Mouse (Mus musculus): ENCODE measurements around the gene Myt1l. TPM values are rescaled to one million over a fixed set of nuclear protein-coding genes. Genes with fewer than 3 reads are reported as not detected.
A peak's percentile ranks its signal among the peaks of the same experiment; 100 is the strongest.

Myt1l gene
- polyA plus RNA-seq, 1 experiment from 2014 or later, result 0.03 TPM

GRCm38 (mm10) chr12:29916139-29916538 lies 388.0 kb downstream of the Myt1l start:
- POLR2A ChIA-PET, result no interaction called here
- DNase-seq (ENCODE audit: low read depth, low spot score) (no peak), ATAC-seq (no peak)
- no peak for TF ChIP-seq CTCF (IDR thresholded peaks at IDR 0.05)
- CTCF ChIA-PET, result no interaction called here
- H3K27me3 ChIP-seq, result no peaks in the 10 kb centered on the region
- in situ Hi-C loops (cut with MboI; ENCODE audit: low pct_unique_long_range_greater_than_20kb), result loop anchor here (25.0 kb wide), 1 partner anchor 971 kb away; the partner anchor contains the start of gene Alkal2

- ATAC-seq (no peak), DNase-seq (ENCODE audit: low read depth, low spot score) (no peak)
- in situ Hi-C loops (cut with MboI; ENCODE audit: low pct_unique_long_range_greater_than_20kb), result loop anchor here (25.0 kb wide), 1 partner anchor 970 kb away; the partner anchor contains the start of gene Alkal2
- H3K27me3 ChIP-seq, result no peaks in the 10 kb centered on the region
- TF ChIP-seq CTCF (IDR thresholded peaks at IDR 0.05), result no peak
- ChIA-PET CTCF (no interaction called here), POLR2A (no interaction called here)
These were observed 388.6 kb downstream of the Myt1l start for GRCm38 (mm10) chr12:29916807-29917206.

GRCm38 (mm10) chr12:29920298-29920697 lies 392.1 kb downstream of the Myt1l start:
- H3K27me3 ChIP-seq, result no peaks in the 10 kb centered on the region
- no peak for TF ChIP-seq CTCF (IDR thresholded peaks at IDR 0.05)
- ChIA-PET CTCF (interaction anchor here (1.0 to 2.5 kb wide), 4 partner anchors 13 to 124 kb away, joined by 3 to 15 read pairs (median 4); no protein-coding TSS in a partner anchor), POLR2A (no interaction called here)
- ATAC-seq (no peak), DNase-seq (ENCODE audit: low read depth, low spot score) (no peak)
- in situ Hi-C loops (cut with MboI; ENCODE audit: low pct_unique_long_range_greater_than_20kb), result loop anchor here (25.0 kb wide), 1 partner anchor 967 kb away; the partner anchor contains the start of gene Alkal2

GRCm38 (mm10) chr12:29921481-29921880 lies 393.3 kb downstream of the Myt1l start:
- ChIA-PET POLR2A (no interaction called here), CTCF (interaction anchor here (1.0 kb wide), 1 partner anchor 13 kb away, joined by 4 read pairs; no protein-coding TSS in a partner anchor)
- no peak for TF ChIP-seq CTCF (IDR thresholded peaks at IDR 0.05)
- no peaks in the 10 kb centered on the region for H3K27me3 ChIP-seq
- no peak for DNase-seq (ENCODE audit: low read depth, low spot score)
- in situ Hi-C loops (cut with MboI; ENCODE audit: low pct_unique_long_range_greater_than_20kb), result loop anchor here (25.0 kb wide), 1 partner anchor 966 kb away; the partner anchor contains the start of gene Alkal2
- ATAC-seq, result no peak

GRCm38 (mm10) chr12:29926896-29927295 lies 398.7 kb downstream of the Myt1l start:
- POLR2A ChIA-PET, result interaction anchor here (0.6 kb wide), 1 partner anchor 97 kb away, joined by 4 read pairs; no protein-coding TSS in a partner anchor
- CTCF ChIA-PET, result interaction anchor here (0.7 to 5.6 kb wide), 10 partner anchors 12 to 115 kb away, joined by 3 to 60 read pairs (median 6); no protein-coding TSS in a partner anchor
- in situ Hi-C loops (cut with MboI; ENCODE audit: low pct_unique_long_range_greater_than_20kb), result no loop called here
- ATAC-seq (no peak), DNase-seq (ENCODE audit: low read depth, low spot score) (no peak)
- TF ChIP-seq CTCF (IDR thresholded peaks at IDR 0.05), result peak; percentile 85
- no peaks in the 10 kb centered on the region for H3K27me3 ChIP-seq

GRCm38 (mm10) chr12:29930591-29930990 lies 402.4 kb downstream of the Myt1l start:
- ATAC-seq (no peak), DNase-seq (ENCODE audit: low read depth, low spot score) (no peak)
- TF ChIP-seq CTCF (IDR thresholded peaks at IDR 0.05), result no peak
- in situ Hi-C loops (cut with MboI; ENCODE audit: low pct_unique_long_range_greater_than_20kb), result loop anchor here (5.0 kb wide), 1 partner anchor 107 kb away; no protein-coding TSS in a partner anchor
- POLR2A ChIA-PET, result no interaction called here
- no peaks in the 10 kb centered on the region for H3K27me3 ChIP-seq
- CTCF ChIA-PET, result interaction anchor here (2.4 to 5.5 kb wide), 2 partner anchors 23 to 108 kb away, joined by 12 to 52 read pairs; no protein-coding TSS in a partner anchor

GRCm38 (mm10) chr12:29932951-29933350 lies 404.8 kb downstream of the Myt1l start:
- ChIA-PET CTCF (interaction anchor here (0.8 to 5.5 kb wide), 6 partner anchors 9 to 105 kb away, joined by 3 to 52 read pairs (median 4); no protein-coding TSS in a partner anchor), POLR2A (interaction anchor here (0.5 to 1.2 kb wide), 2 partner anchors 105 to 1551 kb away, joined by 3 to 4 read pairs; no protein-coding TSS in a partner anchor)
- ATAC-seq (peak; percentile 17), DNase-seq (ENCODE audit: low read depth, low spot score) (no peak)
- TF ChIP-seq CTCF (IDR thresholded peaks at IDR 0.05), result no peak
- H3K27me3 ChIP-seq, result no peaks in the 10 kb centered on the region
- in situ Hi-C loops (cut with MboI; ENCODE audit: low pct_unique_long_range_greater_than_20kb), result loop anchor here (5.0 kb wide), 1 partner anchor 104 kb away; no protein-coding TSS in a partner anchor

GRCm38 (mm10) chr12:29933501-29933900 lies 405.3 kb downstream of the Myt1l start:
- H3K27me3 ChIP-seq, result no peaks in the 10 kb centered on the region
- no peak for TF ChIP-seq CTCF (IDR thresholded peaks at IDR 0.05)
- CTCF ChIA-PET, result interaction anchor here (0.8 to 5.5 kb wide), 6 partner anchors 10 to 105 kb away, joined by 3 to 52 read pairs (median 4); no protein-coding TSS in a partner anchor
- ATAC-seq, result no peak
- POLR2A ChIA-PET, result interaction anchor here (0.5 kb wide), 1 partner anchor 1550 kb away, joined by 3 read pairs; no protein-coding TSS in a partner anchor
- in situ Hi-C loops (cut with MboI; ENCODE audit: low pct_unique_long_range_greater_than_20kb), result loop anchor here (5.0 kb wide), 1 partner anchor 104 kb away; no protein-coding TSS in a partner anchor
- no peak for DNase-seq (ENCODE audit: low read depth, low spot score)

GRCm38 (mm10) chr12:29934120-29934581 lies 406.0 kb downstream of the Myt1l start:
- in situ Hi-C loops (cut with MboI; ENCODE audit: low pct_unique_long_range_greater_than_20kb), result loop anchor here (5.0 kb wide), 1 partner anchor 103 kb away; no protein-coding TSS in a partner anchor
- DNase-seq (ENCODE audit: low read depth, low spot score), result peak; percentile 80
- CTCF ChIA-PET, result interaction anchor here (1.0 to 5.5 kb wide), 6 partner anchors 10 to 104 kb away, joined by 3 to 52 read pairs (median 4); no protein-coding TSS in a partner anchor

GRCm38 (mm10) chr12:29937308-29937707 lies 409.1 kb downstream of the Myt1l start, which contains the start of gene Pxdn:
Gene Pxdn, plus strand, starts transcription at chr12:29937608.
- H3K27me3 ChIP-seq, result no peaks in the 10 kb centered on the region
- no peak for TF ChIP-seq CTCF (IDR thresholded peaks at IDR 0.05)
- ChIA-PET CTCF (no interaction called here), POLR2A (no interaction called here)
- in situ Hi-C loops (cut with MboI; ENCODE audit: low pct_unique_long_range_greater_than_20kb), result no loop called here
- ATAC-seq, result no peak
- DNase-seq (ENCODE audit: low read depth, low spot score), result no peak

More at GRCm38 (mm10) chr12:29934120-29934581, 406.0 kb downstream of the Myt1l start:
- POLR2A ChIA-PET, result no interaction called here
- no peak for TF ChIP-seq CTCF (IDR thresholded peaks at IDR 0.05)
- peak; percentile 57 for ATAC-seq
- no peaks in the 10 kb centered on the region for H3K27me3 ChIP-seq
